Mouse (Mus musculus) MEL (cell line): ENCODE results near the gene Krtap9-1. TPM values are rescaled to one million over a fixed set of nuclear protein-coding genes. Genes with fewer than 3 reads are reported as not detected.
"Not testable (repeated sequence)": the region's sequence is repeated elsewhere in the genome, so short reads cannot be mapped to it uniquely, and the experiment has no call there.

Experiments
- DNase-seq: peaks from one replicate; pipeline ENCODE4 v3.0.0; 2011; ENCODE audit warnings: low read depth, low spot score
- H3K27ac ChIP-seq: 2 replicates; pipeline ENCODE4 v1.5.1; 2012; ENCODE audit warnings: low read depth, mild to moderate bottlenecking, control low read depth, low read length, moderate library complexity; ENCODE audit not compliant: control insufficient read depth
- H3K27me3 ChIP-seq, 2 experiments: fragments of 150-350 bp in 1 of 2; sonication (generic) in 1 of 2; 2 replicates each; pipeline ENCODE4 v1.6.1; 2012; ENCODE audit warnings: low read length in 2 of 2, mild to moderate bottlenecking in 2 of 2, improper control_type of control experiment in 1 of 2, moderate library complexity in 1 of 2; ENCODE audit not compliant: insufficient read depth in 2 of 2, control insufficient read depth in 1 of 2
- H3K36me3 ChIP-seq, 2 experiments: 2 replicates each; pipeline ENCODE4 v1.6.1; 2012 to 2014; ENCODE audit warnings: low read length in 2 of 2, improper control_type of control experiment in 1 of 2, inconsistent platforms in 1 of 2, mild to moderate bottlenecking in 1 of 2; ENCODE audit not compliant: insufficient read depth in 2 of 2, control insufficient read depth in 1 of 2
- H3K4me1 ChIP-seq, 2 experiments: fragments of 150-350 bp in 1 of 2; sonication (generic) in 1 of 2; 2 replicates each; pipeline ENCODE4 v1.6.1; 2012; ENCODE audit warnings: low read length in 2 of 2, improper control_type of control experiment in 1 of 2, mild to moderate bottlenecking in 1 of 2; ENCODE audit not compliant: insufficient read depth in 2 of 2, control insufficient read depth in 1 of 2
- H3K4me3 ChIP-seq, 2 experiments: fragments of 150-350 bp in 1 of 2; sonication (generic) in 1 of 2; 2 replicates each; pipeline ENCODE4 v1.5.1; 2012; ENCODE audit warnings: low read depth in 2 of 2, low read length in 2 of 2, mild to moderate bottlenecking in 2 of 2, moderate library complexity in 2 of 2, control low read depth in 1 of 2, improper control_type of control experiment in 1 of 2; ENCODE audit not compliant: control insufficient read depth in 1 of 2, insufficient read depth in 1 of 2
- H3K79me2 ChIP-seq: 2 replicates; pipeline ENCODE4 v1.6.1; 2012; ENCODE audit warnings: mild to moderate bottlenecking, low read length, moderate library complexity; ENCODE audit not compliant: control insufficient read depth, poor library complexity, insufficient read depth
- H3K9ac ChIP-seq: 2 replicates; pipeline ENCODE4 v1.6.1; 2012; ENCODE audit warnings: low read depth, mild to moderate bottlenecking, control low read depth, low read length, moderate library complexity; ENCODE audit not compliant: control insufficient read depth, poor library complexity, severe bottlenecking
- H3K9me3 ChIP-seq: fragments of 150-350 bp; sonication (generic); replicated peaks from 2 replicates; pipeline ENCODE4 v1.6.1; 2012; ENCODE audit warnings: mild to moderate bottlenecking, low read length, improper control_type of control experiment, moderate library complexity; ENCODE audit not compliant: insufficient read depth
- BHLHE40 ChIP-seq: IDR thresholded peaks from 2 replicates; pipeline ENCODE4 v1.6.1; 2012; ENCODE audit warnings: low read depth, mild to moderate bottlenecking, inconsistent platforms, low read length, improper control_type of control experiment, borderline replicate concordance
- CHD1 ChIP-seq: IDR thresholded peaks from 2 replicates; pipeline ENCODE4 v1.6.1; 2012; ENCODE audit warnings: low read depth, mild to moderate bottlenecking, inconsistent platforms, low read length, improper control_type of control experiment
- ELF1 ChIP-seq: IDR thresholded peaks from 2 replicates; pipeline ENCODE4 v1.6.1; 2014; ENCODE audit warnings: low read depth, mild to moderate bottlenecking, inconsistent platforms, low read length, improper control_type of control experiment, moderate library complexity
- GABPA ChIP-seq: IDR thresholded peaks from 2 replicates; pipeline ENCODE4 v1.6.1; 2012; ENCODE audit warnings: low read depth, mild to moderate bottlenecking, inconsistent platforms, low read length, improper control_type of control experiment, moderate library complexity
- MAX ChIP-seq: IDR thresholded peaks from 2 replicates; pipeline ENCODE4 v1.6.1; 2011; ENCODE audit warnings: low read length, improper control_type of control experiment
- MXI1 ChIP-seq: IDR thresholded peaks from 2 replicates; pipeline ENCODE4 v1.6.1; 2011; ENCODE audit warnings: mild to moderate bottlenecking, low read depth, low read length, improper control_type of control experiment
- MYB ChIP-seq: IDR thresholded peaks from 2 replicates; pipeline ENCODE4 v1.6.1; 2011; ENCODE audit warnings: mild to moderate bottlenecking, low read depth, low read length, improper control_type of control experiment
- NELFE ChIP-seq: IDR thresholded peaks from 2 replicates; pipeline ENCODE4 v1.6.1; 2011; ENCODE audit warnings: low read depth, low read length, improper control_type of control experiment
- SMC3 ChIP-seq: IDR thresholded peaks from 2 replicates; pipeline ENCODE4 v1.6.1; 2011; ENCODE audit warnings: low read depth, low read length, improper control_type of control experiment
- TBP ChIP-seq: IDR thresholded peaks from 2 replicates; pipeline ENCODE4 v1.8.0; 2011; ENCODE audit warnings: low read depth, low read length, improper control_type of control experiment
- ZKSCAN1 ChIP-seq: IDR thresholded peaks from 2 replicates; pipeline ENCODE4 v1.6.1; 2012; ENCODE audit warnings: low read depth, mild to moderate bottlenecking, inconsistent platforms, low read length, improper control_type of control experiment, moderate library complexity
- ZMIZ1 ChIP-seq: IDR thresholded peaks from 2 replicates; pipeline ENCODE4 v1.6.1; 2012; ENCODE audit warnings: low read depth, mild to moderate bottlenecking, inconsistent platforms, low read length, improper control_type of control experiment, moderate library complexity
- polyA plus RNA-seq, 2 experiments: library from polyadenylated mRNA; stranded (reverse) in 1 of 2; unstranded in 1 of 2; fragments of >175 nt in 1 of 2; fragments of >200 nt in 1 of 2; gene quantifications; 2 replicates each; pipeline versions ENCODE4 v1.2.1 to v1.2.4; 2012; ENCODE audit warnings: low replicate concordance in 2 of 2, low read depth in 1 of 2; ENCODE audit not compliant: insufficient read length in 2 of 2, insufficient read depth in 1 of 2, missing spikeins in 1 of 2
- total RNA-seq: library from RNA; depleted of rRNA; stranded (reverse); fragments of 300-350 nt; gene quantifications from 2 replicates; pipeline ENCODE4 v1.2.3, GENCODE M21; 2012; rRNA removed

Krtap9-1 gene
- not detected in 2 replicates for total RNA-seq
- not detected for polyA plus RNA-seq

DNA sequence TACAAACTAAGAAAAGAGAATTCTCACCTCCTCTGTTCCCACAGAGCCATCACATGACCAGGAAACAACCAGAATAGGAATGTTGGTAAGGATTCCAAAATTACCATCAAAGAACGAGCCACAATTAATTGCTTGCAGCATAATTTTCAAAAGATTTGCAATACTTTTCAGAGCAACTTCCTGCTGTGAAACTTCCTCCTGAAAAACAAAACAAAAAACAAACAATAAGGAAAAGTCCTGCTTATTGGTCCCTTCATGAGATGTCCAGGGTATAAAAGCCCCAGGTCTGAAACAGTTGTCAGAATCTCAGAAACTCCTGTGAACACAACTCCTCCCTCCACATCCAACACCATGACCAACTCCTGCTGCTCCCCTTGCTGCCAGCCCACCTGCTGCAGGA is at the start of gene Krtap9-1:
Krtap9-1 (plus strand) TSS at position 301 of the 400 bp plus-strand sequence.
- H3K36me3 ChIP-seq, DNase-seq, H3K4me3 ChIP-seq, H3K27ac ChIP-seq, H3K9me3 ChIP-seq, H3K27me3 ChIP-seq, H3K9ac ChIP-seq, H3K4me1 ChIP-seq, H3K79me2 ChIP-seq: not testable (repeated sequence)

DNA sequence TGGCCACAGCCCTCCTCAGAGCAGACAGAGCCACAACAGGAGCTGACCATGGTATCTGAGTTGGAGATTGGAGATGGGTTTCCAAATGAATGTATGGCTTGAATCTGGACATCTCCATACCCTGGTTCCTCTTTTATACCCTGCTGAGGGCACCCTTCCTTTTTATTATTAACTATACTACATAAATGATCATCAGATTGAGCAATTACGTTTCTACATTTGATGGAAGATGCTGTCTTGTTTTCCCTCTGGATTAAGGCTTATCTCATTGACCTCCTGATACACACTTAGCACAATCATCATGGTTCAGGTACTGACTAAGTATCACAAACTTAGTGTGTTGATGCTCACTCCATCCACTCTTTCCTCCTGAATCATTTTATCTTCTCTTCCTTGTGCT is 35.2 kb upstream of the Krtap9-1 start, which contains the start of gene 2300003K06Rik:
2300003K06Rik (minus strand) TSS at position 101 of the 400 bp plus-strand sequence.
- Histone ChIP-seq H3K9me3 (no peaks in the 10 kb centered on the region), H3K79me2 (no peaks in the 10 kb centered on the region), H3K9ac (no peak within 1 kb of the TSS), H3K27ac (no peak within 1 kb of the TSS), H3K27me3 (no peaks in the 10 kb centered on the region), H3K4me1 (no peaks in the 10 kb centered on the region), H3K36me3 (no peaks in the 10 kb centered on the region), H3K4me3 (no peak within 1 kb of the TSS)
- TF ChIP-seq MXI1: no peak
- TF ChIP-seq ELF1: no peak
- TF ChIP-seq TBP: no peak
- no peak for TF ChIP-seq ZMIZ1
- no peak for DNase-seq

DNA sequence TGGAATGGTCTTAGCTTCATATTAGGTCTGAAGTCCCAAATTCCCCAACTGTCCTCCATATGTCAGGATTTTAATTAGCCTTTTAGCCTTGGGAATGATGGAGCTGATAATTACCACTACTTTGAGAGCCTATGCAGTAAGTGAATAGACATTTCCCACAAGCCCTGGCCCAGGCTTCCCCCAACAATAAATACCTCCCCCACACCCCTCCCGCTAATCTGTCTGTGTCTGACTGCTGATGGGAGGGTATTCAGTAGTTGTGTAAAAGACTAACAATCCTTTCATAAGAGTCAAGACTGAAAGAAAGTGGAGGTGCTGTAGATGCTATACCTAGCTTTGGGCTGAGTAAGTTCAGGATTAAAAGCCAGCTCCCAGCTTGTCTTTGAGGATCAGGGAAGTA is 31.0 kb upstream of the Krtap9-1 start:
- no peak overlapping the region for H3K27ac ChIP-seq
- no peaks in the 10 kb centered on the region for H3K36me3 ChIP-seq
- no peak overlapping the region for H3K4me3 ChIP-seq
- H3K9me3 ChIP-seq: no peaks in the 10 kb centered on the region
- H3K9ac ChIP-seq: no peak overlapping the region
- no peaks in the 10 kb centered on the region for H3K27me3 ChIP-seq
- no peaks in the 10 kb centered on the region for H3K4me1 ChIP-seq
- DNase-seq: no peak
- TF ChIP-seq CHD1 (no peak), MYB (no peak), MXI1 (no peak), SMC3 (no peak), MAX (no peak), NELFE (no peak), BHLHE40 (no peak), GABPA (no peak), ZKSCAN1 (no peak)
- TF ChIP-seq, all 39 proteins: peak for 0
- H3K79me2 ChIP-seq: no peaks in the 10 kb centered on the region
